9 mouse cellular contexts compared by ENCODE assay signal in the genomic region with DNA sequence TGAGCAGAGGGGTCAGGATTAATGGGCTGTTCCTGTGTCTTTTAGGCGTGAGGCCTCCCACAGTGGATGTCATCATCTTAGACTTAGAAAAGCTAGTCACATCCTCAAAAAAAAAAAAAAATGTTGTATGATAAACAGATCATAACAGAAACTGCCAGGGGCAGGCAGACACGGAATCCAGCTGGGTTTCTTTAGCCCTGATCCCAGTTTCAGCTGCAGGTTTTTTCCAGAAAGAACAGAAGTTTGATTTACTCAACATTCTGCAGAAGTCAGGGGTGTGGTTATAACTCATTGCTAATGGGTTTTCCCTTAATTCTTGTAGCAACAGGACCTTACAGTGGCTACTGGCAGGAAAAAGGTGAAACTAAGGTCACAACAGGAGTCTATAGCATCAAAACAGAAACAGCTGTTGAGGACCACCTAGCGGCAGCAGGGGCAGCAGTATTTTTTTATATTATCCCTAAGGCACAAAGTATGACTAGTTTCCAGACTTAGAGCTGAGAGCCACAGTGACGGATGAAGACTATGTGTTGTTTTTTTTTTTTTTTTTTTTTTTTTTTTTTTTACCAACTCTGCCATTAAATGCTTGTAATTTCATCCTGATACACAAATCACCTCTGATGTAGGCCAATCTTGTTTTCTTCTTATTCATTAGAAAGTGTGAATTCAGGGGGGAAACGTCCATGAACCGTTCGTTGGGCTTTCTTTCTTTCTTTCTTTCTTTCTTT.
A peak's percentile ranks its signal among the peaks of the same experiment; 100 is the strongest.
DNase-seq lines count a peak whose midpoint lies in the region; ATAC-seq lines count a peak whose summit lies in the region.
"Had no signal": no experiment of that assay in that cellular context is flagged by ENCODE, and none has a peak within 500 bp of the region (broad histone marks: within the 10 kb centered on the region; RNA-seq: fewer than 3 reads in every experiment).

No protein-coding gene starts in this region.

- peaks cover 25% of the 10 kb centered on the region for H3K4me1 ChIP-seq in heart, embryonic 12.5 days (replicated peaks)

- H3K9ac ChIP-seq in heart, embryonic 12.5 days = no peak overlapping the region
- H3K9ac ChIP-seq: hindbrain, embryonic 13.5 days had no signal

- H3K4me3 ChIP-seq in heart, embryonic 12.5 days = no peak overlapping the region
- H3K4me3 ChIP-seq: hindbrain, embryonic 13.5 days had no signal

- H3K9me3 ChIP-seq in heart, embryonic 12.5 days (replicated peaks) = no peaks in the 10 kb centered on the region
- H3K9me3 ChIP-seq: hindbrain, embryonic 13.5 days had no signal

- H3K36me3 ChIP-seq in heart, embryonic 12.5 days = no peaks in the 10 kb centered on the region
- H3K36me3 ChIP-seq: hindbrain, embryonic 13.5 days had no signal

- DNase-seq in urinary bladder, postnatal 25 days (ENCODE audit: low spot score) = peak; percentile 8
- DNase-seq in urinary bladder, postnatal 36 days (ENCODE audit: low spot score in 2 of 2) = no peak
- peak; percentile 48 to 67 for DNase-seq in kidney, postnatal 4 days
- DNase-seq in yolk sac, embryonic 10.5 days (ENCODE audit: low spot score) = peak; percentile 49
- DNase-seq in thymus, postnatal 14 days = no peak
- no peak for DNase-seq in left cerebral cortex, postnatal 14 days (ENCODE audit: low spot score in 2 of 2)
- no peak for DNase-seq in adrenal gland, postnatal 4 days (ENCODE audit: low spot score in 2 of 2)

- 0 out of 2 replicates have a peak overlapping the region, but pooled peaks have one; percentile 38 for H3K27ac ChIP-seq in heart, embryonic 12.5 days (ENCODE audit: poor library complexity, severe bottlenecking)
- H3K27ac ChIP-seq: hindbrain, embryonic 13.5 days had no signal

- H3K4me2 ChIP-seq in heart, embryonic 12.5 days = no peak overlapping the region

- no peak for ATAC-seq in heart, embryonic 12.5 days (ENCODE audit: insufficient number of reproducible peaks, low FRiP score)

- H3K27me3 ChIP-seq in heart, embryonic 12.5 days (replicated peaks) = no peaks in the 10 kb centered on the region

- intact Hi-C loops in left cerebral cortex, postnatal 14 days (cut with DNase I) = loop anchor here (5.0 kb wide), 1 partner anchor 93 kb away; a partner anchor contains a TSS

- 57% methylated on average over 7 of the region's 7 CpGs for WGBS in heart, embryonic 12.5 days

Comparison
In these comparisons a context has a peak if more than half of its experiments do, and no peak if none do; other contexts are left out.
1. DNase-seq: peak in urinary bladder, postnatal 25 days (single experiment), kidney, postnatal 4 days (2 of 2) and yolk sac, embryonic 10.5 days (single experiment); none in urinary bladder, postnatal 36 days (0 of 2), thymus, postnatal 14 days (single experiment), left cerebral cortex, postnatal 14 days (0 of 2) and adrenal gland, postnatal 4 days (0 of 2).